7 mouse cellular contexts compared by ENCODE assay signal in genomic region chr13:23400771-23401682, GRCm38 (mm10). TPM values are rescaled to one million over a fixed set of nuclear protein-coding genes. Genes with fewer than 3 reads are reported as not detected.
A peak's percentile ranks its signal among the peaks of the same experiment; 100 is the strongest.
DNase-seq lines count a peak whose midpoint lies in the region; ATAC-seq lines count a peak whose summit lies in the region.

No protein-coding gene starts in this region.

- no peaks in the 10 kb centered on the region for H3K36me3 ChIP-seq in megakaryocyte, embryonic 14.5 days (replicated peaks; ENCODE audit: low read length)
- H3K36me3 ChIP-seq in midbrain, embryonic 16.5 days (ENCODE audit: control insufficient read depth, insufficient read depth, low read length): no peaks in the 10 kb centered on the region

- no peaks in the 10 kb centered on the region for H3K9me3 ChIP-seq in megakaryocyte, embryonic 14.5 days
- 0 out of 2 replicates have a peak, but pooled peaks cover 4% of the 10 kb centered on the region for H3K9me3 ChIP-seq in midbrain, embryonic 16.5 days (replicated peaks; ENCODE audit: control insufficient read depth, low read length, poor library complexity, severe bottlenecking)

- H3K4me3 ChIP-seq in megakaryocyte, embryonic 14.5 days (replicated peaks): peak overlapping the region; percentile 89
- peak overlapping the region; percentile 39 for H3K4me3 ChIP-seq in midbrain, embryonic 16.5 days (ENCODE audit: low read depth, low read length)

- H3K4me2 ChIP-seq in midbrain, embryonic 16.5 days (ENCODE audit: low read length): peak overlapping the region; percentile 63

- H3K4me1 ChIP-seq in megakaryocyte, embryonic 14.5 days: peaks cover 42% of the 10 kb centered on the region
- peaks cover 9% of the 10 kb centered on the region for H3K4me1 ChIP-seq in midbrain, embryonic 16.5 days (ENCODE audit: control insufficient read depth, insufficient read depth, low read length)

- no peak for ATAC-seq in megakaryocyte, adult 5-6 weeks (ENCODE audit: poor library complexity, severe bottlenecking)
- no peak for ATAC-seq in midbrain, embryonic 16.5 days
- no peak for ATAC-seq in monocyte, adult 5-6 weeks (replicated peaks; ENCODE audit: insufficient number of reproducible peaks, low FRiP score, low TSS enrichment, poor library complexity, severe bottlenecking)

- peak; percentile 70 for DNase-seq in embryo, embryonic 10.5 days (ENCODE audit: low spot score)
- peak; percentile 41 for DNase-seq in induced T-regulatory cell, adult 2 months (ENCODE audit: low read depth)
- no peak for DNase-seq in right cerebral cortex, postnatal 36 days (ENCODE audit: low spot score in 2 of 2)

- no peak overlapping the region for H3K27ac ChIP-seq in midbrain, embryonic 16.5 days (ENCODE audit: low read length)

- 7% methylated on average over 24 of the region's 24 CpGs for WGBS in midbrain, embryonic 16.5 days

- H3K27me3 ChIP-seq in megakaryocyte, embryonic 14.5 days (replicated peaks): peaks cover 34% of the 10 kb centered on the region
- H3K27me3 ChIP-seq in midbrain, embryonic 16.5 days (ENCODE audit: control insufficient read depth, insufficient read depth, low read depth, low read length): peaks cover 28% of the 10 kb centered on the region

- H3K9ac ChIP-seq in midbrain, embryonic 16.5 days (ENCODE audit: low read depth, low read length): no peak overlapping the region

RNA-seq across cellular contexts. Expression of gene Abt1, which starts 22.6 kb away (rescaled TPM):
- 1.6 and 7.8 TPM in 2 replicates for polyA plus RNA-seq in megakaryocyte, embryonic 14.5 days (2012; ENCODE audit: insufficient read depth, low replicate concordance)
- 5.1 and 5.2 TPM in 2 replicates for total RNA-seq in megakaryocyte, adult 5-6 weeks (2015)
- 6.8 and 11.2 TPM in 2 replicates for total RNA-seq in megakaryocyte, adult 5-6 weeks (2017)
- polyA plus RNA-seq in midbrain, embryonic 16.5 days (2015; fragmentation: Nextera tagmentation; extraction: Ambion mirVana): 9.1 and 11.0 TPM in 2 replicates
- total RNA-seq in monocyte, adult 5-6 weeks (2017): 12.1 to 15.9 TPM (median 13.2 TPM) in 3 replicates

RNA-seq across cellular contexts. Expression of gene Zfp322a, which starts 32.0 kb away (rescaled TPM):
- 0.07 TPM in 1 of 2 replicates, not detected in the other for polyA plus RNA-seq in megakaryocyte, embryonic 14.5 days (2012; ENCODE audit: insufficient read depth, low replicate concordance)
- total RNA-seq in megakaryocyte, adult 5-6 weeks (2015): 18.8 and 20.3 TPM in 2 replicates
- 39.8 and 46.7 TPM in 2 replicates for total RNA-seq in megakaryocyte, adult 5-6 weeks (2017)
- 55.5 and 57.4 TPM in 2 replicates for polyA plus RNA-seq in midbrain, embryonic 16.5 days (2015; fragmentation: Nextera tagmentation; extraction: Ambion mirVana)
- 27.6 to 70.6 TPM (median 42.7 TPM) in 3 replicates for total RNA-seq in monocyte, adult 5-6 weeks (2017)

Comparison
In these comparisons a context has a peak if more than half of its experiments do, and no peak if none do; other contexts are left out.
1. DNase-seq: peak in embryo, embryonic 10.5 days (single experiment) and induced T-regulatory cell, adult 2 months (single experiment); none in right cerebral cortex, postnatal 36 days (0 of 2).